Mouse (Mus musculus) forebrain, embryonic 12.5 days (tissue): ENCODE measurements around the gene Exosc1. TPM values are rescaled to one million over a fixed set of nuclear protein-coding genes. Genes with fewer than 3 reads are reported as not detected.

Experiments
- ATAC-seq: fragments of 200-750 bp; cut with Nextera tagmentation; 2 replicates; pipeline ENCODE4 v1.8.0; 2017; ENCODE audit warnings: moderate TSS enrichment; ENCODE audit not compliant: low FRiP score
- H3K27ac ChIP-seq: fragments of 300-500 bp; sonication (generic); 2 replicates; pipeline ENCODE4 v1.5.1; 2016; ENCODE audit warnings: mild to moderate bottlenecking
- H3K27me3 ChIP-seq: fragments of 300-500 bp; sonication (generic); 2 replicates; pipeline ENCODE4 v1.6.1; 2016; ENCODE audit warnings: mild to moderate bottlenecking
- H3K36me3 ChIP-seq: fragments of 300-500 bp; sonication (generic); replicated peaks from 2 replicates; pipeline ENCODE4 v1.6.1; 2016; ENCODE audit warnings: mild to moderate bottlenecking
- H3K4me1 ChIP-seq: fragments of 300-500 bp; sonication (generic); 2 replicates; pipeline ENCODE4 v1.6.1; 2016
- H3K4me2 ChIP-seq: fragments of 300-500 bp; sonication (generic); 2 replicates; pipeline ENCODE4 v1.6.1; 2016; ENCODE audit warnings: mild to moderate bottlenecking, moderate library complexity
- H3K4me3 ChIP-seq: fragments of 300-500 bp; sonication (generic); replicated peaks from 2 replicates; pipeline ENCODE4 v1.5.1; 2016; ENCODE audit warnings: mild to moderate bottlenecking
- H3K9ac ChIP-seq: fragments of 300-500 bp; sonication (generic); 2 replicates; pipeline ENCODE4 v1.6.1; 2016; ENCODE audit warnings: mild to moderate bottlenecking
- H3K9me3 ChIP-seq: fragments of 300-500 bp; sonication (generic); 2 replicates; pipeline ENCODE4 v1.6.1; 2016
- whole genome bisulfite sequencing: fragments of 180-500 bp; shearing (Covaris S2); methylation state at CpG from one replicate; pipeline ENCODE4 v1.1.7; 2016; 5-methylcytosine and 5-hydroxymethylcytosine counted together
- polyA plus RNA-seq: library from polyadenylated mRNA; unstranded; fragments of >200 nt; fragmentation: Nextera tagmentation; extraction: Ambion mirVana; gene quantifications from 2 replicates; pipeline ENCODE4 v1.2.1, GENCODE M21; 2016

The Exosc1 gene
- polyA plus RNA-seq: 77.7 and 83.2 TPM in 2 replicates

DNA sequence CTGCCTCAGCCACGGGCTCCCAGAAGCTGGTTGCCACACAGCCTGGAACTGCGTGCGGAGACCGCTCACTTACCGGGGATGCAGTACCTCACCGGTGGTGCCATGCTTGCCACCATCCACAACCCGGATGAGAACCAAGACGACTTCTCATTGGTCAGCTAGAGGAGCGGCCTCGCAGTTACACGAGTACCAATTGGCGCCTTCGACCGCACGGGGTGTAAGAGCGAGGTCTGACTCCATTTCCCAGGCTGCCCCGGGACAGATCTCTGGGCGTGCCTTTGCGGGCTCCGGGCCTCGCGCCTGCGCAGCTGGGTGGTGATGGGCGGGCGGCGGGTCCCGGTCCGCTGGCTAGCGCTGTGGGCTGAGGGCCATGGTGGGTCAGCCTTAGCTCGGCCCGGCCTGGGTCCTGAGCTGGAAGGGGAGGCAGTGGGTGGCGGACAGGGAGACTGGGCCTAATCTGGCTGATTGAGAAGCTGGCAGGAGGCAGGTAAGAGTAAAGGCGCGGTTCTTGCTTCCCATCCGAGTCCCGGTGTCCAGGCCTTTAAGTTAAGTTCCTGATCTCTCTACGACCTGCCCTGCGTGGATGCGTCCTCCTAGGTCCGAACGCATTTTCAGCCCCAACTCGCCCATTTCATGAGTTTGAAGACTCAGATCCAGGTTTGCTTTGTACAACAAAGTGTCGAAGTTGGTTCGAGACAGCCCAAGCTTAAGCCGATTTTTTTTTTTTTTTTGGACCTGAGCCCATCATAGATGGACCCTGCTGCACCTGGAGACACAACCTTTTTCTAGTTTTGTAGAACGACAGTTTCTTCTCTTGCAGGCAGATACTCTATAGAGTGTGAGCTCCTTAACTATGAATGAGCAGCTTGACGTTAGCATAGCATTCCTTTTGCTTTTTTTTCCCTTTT is at the start of gene Exosc1, which contains the start of gene Zdhhc16:
TSS of gene Exosc1 (minus strand) at position 245 of the 908 bp plus-strand sequence.
TSS of gene Zdhhc16 (plus strand) at position 302 of the 908 bp plus-strand sequence.
- H3K36me3 ChIP-seq: peaks cover 34% of the 10 kb centered on the region
- WGBS: under 1% methylated on average over 47 of the region's 47 CpGs
- H3K9ac ChIP-seq: peak within 1 kb of the TSS; percentile 72
- H3K27ac ChIP-seq: peak within 1 kb of the TSS; percentile 5
- peaks cover 19% of the 10 kb centered on the region for H3K4me1 ChIP-seq
- peak; percentile 100 for ATAC-seq
- H3K27me3 ChIP-seq: no peaks in the 10 kb centered on the region
- peak within 1 kb of the TSS; percentile 92 for H3K4me2 ChIP-seq
- H3K4me3 ChIP-seq: peak within 1 kb of the TSS; percentile 80
- H3K9me3 ChIP-seq: no peaks in the 10 kb centered on the region

DNA sequence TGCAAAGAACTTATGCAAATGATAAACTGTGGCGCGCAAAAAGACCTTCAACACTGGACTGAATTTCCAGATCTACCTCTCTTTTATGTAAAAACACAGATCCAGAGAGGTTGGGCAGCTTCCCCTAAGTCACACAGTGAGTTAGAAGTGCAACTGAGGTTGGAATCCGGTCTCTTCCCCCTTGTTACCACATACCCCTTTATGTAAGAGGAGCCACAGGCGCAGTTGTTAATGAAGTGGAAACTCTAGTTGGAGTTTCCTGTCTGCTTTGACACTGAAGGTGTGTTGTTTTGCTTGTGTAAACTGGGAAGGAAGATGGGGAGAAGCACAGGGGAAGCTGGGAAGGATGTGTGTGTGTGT is 49.5 kb upstream of the Exosc1 start:
- peaks cover 22% of the 10 kb centered on the region for H3K27me3 ChIP-seq
- peak overlapping the region; percentile 100 for H3K4me2 ChIP-seq
- H3K9ac ChIP-seq: peak overlapping the region; percentile 76
- no peaks in the 10 kb centered on the region for H3K9me3 ChIP-seq
- H3K4me3 ChIP-seq: peak overlapping the region; percentile 70
- no peak overlapping the region for H3K27ac ChIP-seq
- no peaks in the 10 kb centered on the region for H3K36me3 ChIP-seq
- ATAC-seq: no peak
- peaks cover 22% of the 10 kb centered on the region for H3K4me1 ChIP-seq
- WGBS: 0% methylated on average over 4 of the region's 4 CpGs

- H3K36me3 ChIP-seq: no peaks in the 10 kb centered on the region
- H3K4me2 ChIP-seq: peak overlapping the region; percentile 100
- no peak; the same call in 1 of the 2 replicates for ATAC-seq
- H3K27ac ChIP-seq: peak overlapping the region; percentile 82; the same call in 1 of the 2 replicates
- H3K4me1 ChIP-seq: peaks cover 22% of the 10 kb centered on the region
- under 1% methylated on average over 74 of the region's 74 CpGs for WGBS
- peak overlapping the region; percentile 76 for H3K9ac ChIP-seq
- H3K27me3 ChIP-seq: peaks cover 22% of the 10 kb centered on the region
- peak overlapping the region; percentile 70 for H3K4me3 ChIP-seq
- no peaks in the 10 kb centered on the region for H3K9me3 ChIP-seq
These were observed 48.9 kb upstream of the Exosc1 start for GRCm38 (mm10) chr19:41981931-41982790.

DNA sequence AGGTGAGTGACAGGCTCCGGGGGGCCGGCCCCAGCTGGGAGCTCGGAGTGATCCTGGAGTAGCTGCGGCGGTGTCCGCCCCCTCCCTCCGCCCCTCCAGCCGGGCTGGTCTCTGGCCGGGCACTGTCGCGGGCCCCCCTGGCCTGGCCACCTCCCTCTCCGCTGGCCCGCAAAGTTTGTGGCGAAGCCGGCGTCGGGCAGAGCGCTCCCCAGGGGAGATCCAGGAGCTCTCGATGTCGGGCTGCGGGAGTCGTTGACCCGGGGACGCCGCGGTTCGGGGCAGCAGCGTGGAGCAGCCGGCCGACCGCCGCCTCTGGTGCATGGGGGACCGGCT is 48.3 kb upstream of the Exosc1 start, which contains the start of gene Ubtd1:
TSS of gene Ubtd1 (plus strand) at position 169 of the 333 bp plus-strand sequence.
- Histone ChIP-seq H3K4me1 (peaks cover 24% of the 10 kb centered on the region), H3K9me3 (no peaks in the 10 kb centered on the region), H3K27me3 (peaks cover 22% of the 10 kb centered on the region), H3K27ac (peak within 1 kb of the TSS; percentile 82), H3K4me2 (peak within 1 kb of the TSS; percentile 100), H3K36me3 (no peaks in the 10 kb centered on the region), H3K4me3 (peak within 1 kb of the TSS; percentile 70), H3K9ac (peak within 1 kb of the TSS; percentile 76)
- WGBS: under 1% methylated on average over 33 of the region's 33 CpGs
- no peak for ATAC-seq

DNA sequence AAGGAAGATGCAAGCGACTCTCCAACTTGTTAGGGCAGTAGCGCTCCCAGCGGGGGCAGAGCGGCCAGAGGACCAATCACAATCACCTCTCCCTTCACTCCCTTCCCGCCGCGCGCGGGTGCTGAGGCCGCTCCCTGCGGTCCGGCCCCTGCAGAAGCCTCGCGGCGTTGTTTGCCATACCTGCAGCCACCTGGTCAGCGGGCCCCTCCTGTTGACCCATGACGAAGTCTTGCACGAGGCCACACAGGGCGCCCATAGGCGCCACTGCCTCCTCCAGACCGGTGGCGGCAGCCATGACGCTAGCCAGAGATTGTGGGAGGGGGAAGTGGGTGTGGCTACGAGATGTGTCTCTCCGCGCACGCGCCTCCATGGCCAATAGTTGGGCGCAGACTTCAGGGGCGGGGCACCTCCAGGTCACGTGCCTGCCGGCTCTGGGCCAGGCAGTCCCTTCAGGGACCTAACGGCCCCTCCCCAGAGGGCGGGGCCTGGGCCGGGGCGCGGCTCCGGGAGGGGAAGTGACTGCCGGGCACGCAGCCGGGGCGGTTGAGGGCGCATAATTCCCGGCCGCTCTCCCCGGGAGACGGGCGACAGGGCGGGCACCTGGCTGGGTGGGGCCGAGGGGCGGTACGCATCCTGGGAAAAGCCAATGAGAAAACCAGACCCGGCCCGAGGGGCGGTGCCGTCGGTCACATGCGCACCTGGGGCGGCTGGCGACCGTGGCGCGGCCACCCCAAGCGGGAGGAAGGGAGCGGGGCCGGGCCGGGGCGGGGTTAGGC is 47.8 kb upstream of the Exosc1 start, which contains the start of gene Mms19:
TSS of gene Mms19 (minus strand) at position 339 of the 776 bp plus-strand sequence.
- Histone ChIP-seq H3K4me2 (peak within 1 kb of the TSS; percentile 100), H3K9me3 (no peaks in the 10 kb centered on the region), H3K4me1 (peaks cover 24% of the 10 kb centered on the region), H3K9ac (peak within 1 kb of the TSS; percentile 76), H3K27me3 (peaks cover 22% of the 10 kb centered on the region), H3K4me3 (peak within 1 kb of the TSS; percentile 70), H3K27ac (peak within 1 kb of the TSS; percentile 82), H3K36me3 (no peaks in the 10 kb centered on the region)
- WGBS: under 1% methylated on average over 64 of the region's 68 CpGs
- peak; percentile 98 for ATAC-seq

DNA sequence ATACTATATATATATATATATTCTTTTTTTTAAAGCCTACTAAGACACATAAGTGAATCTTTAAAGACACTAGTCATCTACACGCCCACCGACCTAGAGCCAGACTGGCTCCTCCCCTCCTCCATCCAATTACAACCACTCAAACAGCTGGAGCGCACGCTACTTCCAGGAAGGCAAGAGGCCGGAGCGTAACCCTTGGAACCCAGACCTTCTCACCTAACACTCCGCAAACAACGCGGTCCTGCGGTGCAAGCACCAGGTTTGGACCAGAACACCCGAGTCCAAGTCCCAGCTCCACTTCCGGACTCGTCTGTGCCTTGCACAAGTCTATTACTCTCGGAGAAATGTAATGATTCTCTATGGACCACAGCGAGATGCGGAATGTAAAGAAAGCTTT is 47.2 kb upstream of the Exosc1 start:
- Histone ChIP-seq H3K9me3 (no peaks in the 10 kb centered on the region), H3K36me3 (no peaks in the 10 kb centered on the region), H3K27me3 (peaks cover 22% of the 10 kb centered on the region), H3K4me3 (peak overlapping the region; percentile 70), H3K4me2 (peak overlapping the region; percentile 100), H3K4me1 (peaks cover 24% of the 10 kb centered on the region), H3K27ac (peak overlapping the region; percentile 82), H3K9ac (peak overlapping the region; percentile 69)
- under 1% methylated on average over 16 of the region's 16 CpGs for WGBS
- peak; percentile 2; the same call in 1 of the 2 replicates for ATAC-seq

- Histone ChIP-seq H3K36me3 (0 out of 2 replicates have a peak, but pooled peaks cover 4% of the 10 kb centered on the region), H3K4me3 (no peak overlapping the region), H3K27me3 (no peaks in the 10 kb centered on the region), H3K4me1 (peaks cover 13% of the 10 kb centered on the region), H3K27ac (peak overlapping the region; percentile 25; the same call in 1 of the 2 replicates), H3K9ac (no peak overlapping the region), H3K4me2 (no peak overlapping the region), H3K9me3 (no peaks in the 10 kb centered on the region)
- ATAC-seq: no peak
- WGBS: 60% methylated on average over 13 of the region's 13 CpGs
These were observed 40.9 kb upstream of the Exosc1 start for GRCm38 (mm10) chr19:41973891-41974794.

DNA sequence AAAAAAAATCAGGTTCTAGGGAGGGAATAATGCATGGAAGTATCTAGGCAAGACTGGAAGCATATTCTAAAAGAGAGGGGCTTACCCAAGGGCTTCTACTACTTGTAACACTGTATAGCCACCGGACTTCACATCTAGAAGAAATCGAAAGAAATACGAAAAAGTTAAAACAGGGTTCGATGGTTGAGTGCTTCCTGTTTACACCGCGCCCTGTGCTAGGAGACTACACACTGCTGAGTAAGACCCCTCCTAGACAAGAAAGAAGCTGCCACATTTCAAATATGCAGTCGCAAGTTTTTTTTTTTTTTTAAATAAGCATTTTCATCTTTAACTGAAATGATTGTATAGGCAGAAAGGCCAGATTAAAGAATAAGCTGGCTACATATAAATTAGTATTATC is 36.4 kb upstream of the Exosc1 start:
- no peak overlapping the region for H3K4me3 ChIP-seq
- H3K9me3 ChIP-seq: no peaks in the 10 kb centered on the region
- H3K27ac ChIP-seq: no peak overlapping the region
- H3K27me3 ChIP-seq: no peaks in the 10 kb centered on the region
- 97% methylated on average over 7 of the region's 7 CpGs for WGBS
- no peak overlapping the region for H3K9ac ChIP-seq
- H3K4me2 ChIP-seq: no peak overlapping the region
- H3K36me3 ChIP-seq: peaks cover 41% of the 10 kb centered on the region
- ATAC-seq: no peak
- peaks cover 7% of the 10 kb centered on the region for H3K4me1 ChIP-seq

DNA sequence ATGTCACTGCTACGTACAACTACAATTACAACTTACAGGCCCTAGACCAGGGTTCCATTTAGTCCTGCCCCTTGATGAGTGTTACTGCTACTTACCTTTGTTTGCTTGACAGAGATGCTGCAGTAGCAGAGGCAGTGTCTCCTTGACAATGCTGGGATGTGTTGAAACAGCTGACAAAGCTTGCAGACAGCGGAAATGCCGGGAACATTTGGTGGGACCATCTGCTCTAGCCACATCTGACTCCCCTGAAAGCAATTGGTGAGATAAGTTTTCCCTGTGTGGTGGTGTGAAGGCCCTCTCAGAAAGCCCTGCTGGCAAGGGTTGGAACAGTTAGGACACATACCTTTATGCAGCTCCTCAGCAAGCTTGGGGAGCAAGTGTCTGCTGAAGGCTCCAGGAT is 20.4 kb upstream of the Exosc1 start:
- no peaks in the 10 kb centered on the region for H3K27me3 ChIP-seq
- no peak overlapping the region for H3K4me3 ChIP-seq
- ATAC-seq: no peak
- H3K9ac ChIP-seq: no peak overlapping the region
- H3K9me3 ChIP-seq: no peaks in the 10 kb centered on the region
- no peaks in the 10 kb centered on the region for H3K4me1 ChIP-seq
- 94% methylated on average over 3 of the region's 3 CpGs for WGBS
- H3K36me3 ChIP-seq: peaks cover 91% of the 10 kb centered on the region
- no peak overlapping the region for H3K4me2 ChIP-seq
- no peak overlapping the region for H3K27ac ChIP-seq

- Histone ChIP-seq H3K36me3 (peaks cover 95% of the 10 kb centered on the region), H3K9ac (no peak overlapping the region), H3K9me3 (no peaks in the 10 kb centered on the region), H3K27ac (no peak overlapping the region), H3K4me1 (no peaks in the 10 kb centered on the region), H3K27me3 (no peaks in the 10 kb centered on the region), H3K4me3 (no peak overlapping the region), H3K4me2 (no peak overlapping the region)
- 86% methylated on average over 4 of the region's 4 CpGs for WGBS
- ATAC-seq: no peak
These were observed 19.1 kb upstream of the Exosc1 start for GRCm38 (mm10) chr19:41952287-41952686.

- no peaks in the 10 kb centered on the region for H3K4me1 ChIP-seq
- H3K4me3 ChIP-seq: no peak overlapping the region
- H3K27me3 ChIP-seq: no peaks in the 10 kb centered on the region
- no peak overlapping the region for H3K27ac ChIP-seq
- H3K4me2 ChIP-seq: no peak overlapping the region
- ATAC-seq: no peak
- H3K9me3 ChIP-seq: no peaks in the 10 kb centered on the region
- 93% methylated on average over 7 of the region's 7 CpGs for WGBS
- no peak overlapping the region for H3K9ac ChIP-seq
- peaks cover 95% of the 10 kb centered on the region for H3K36me3 ChIP-seq
These were observed 10.6 kb upstream of the Exosc1 start for GRCm38 (mm10) chr19:41943841-41944240.
